Mouse (Mus musculus) megakaryocyte progenitor cell, adult 5-6 weeks (primary cell): ENCODE results near the gene Gusb. TPM values are rescaled to one million over a fixed set of nuclear protein-coding genes. Genes with fewer than 3 reads are reported as not detected.
A peak's percentile ranks its signal among the peaks of the same experiment; 100 is the strongest.

Experiments
- ATAC-seq: replicated peaks from 2 replicates; pipeline ENCODE4 v1.8.0; 2016; ENCODE audit warnings: mild to moderate bottlenecking, moderate TSS enrichment, inconsistent platforms; ENCODE audit not compliant: poor library complexity
- total RNA-seq, 2 experiments: library from RNA; stranded (forward) in 1 of 2; stranded (reverse) in 1 of 2; fragments of 157-497, 149-512 nt in 1 of 2; fragments of 200-1000 nt in 1 of 2; gene quantifications; 2 replicates each; pipeline versions ENCODE4 v1.2.3 to v1.2.4; 2015 to 2017

Gusb gene
- total RNA-seq, 2 experiments from 2014 or later: 90.6 to 137 TPM

GRCm38 (mm10) chr5:130023767-130024539 is 21.1 kb upstream of the Gusb start:
- peak; percentile 91 for ATAC-seq

- ATAC-seq: no peak
Observed at GRCm38 (mm10) chr5:130023067-130023766, 20.4 kb upstream of the Gusb start.

- no peak for ATAC-seq
Observed at GRCm38 (mm10) chr5:130022366-130022765, 19.5 kb upstream of the Gusb start.

- no peak for ATAC-seq
Observed at GRCm38 (mm10) chr5:130021361-130021966, 18.6 kb upstream of the Gusb start.

GRCm38 (mm10) chr5:130019461-130019860 is 16.6 kb upstream of the Gusb start:
- ATAC-seq: no peak

GRCm38 (mm10) chr5:130015104-130015503 is 12.3 kb upstream of the Gusb start:
- ATAC-seq: no peak

- peak; percentile 55; the same call in 1 of the 2 replicates for ATAC-seq
Observed at GRCm38 (mm10) chr5:130010961-130011360, 8.1 kb upstream of the Gusb start.

- ATAC-seq: no peak
Observed at GRCm38 (mm10) chr5:130009784-130010183, 6.9 kb upstream of the Gusb start.

- no peak for ATAC-seq
Observed at GRCm38 (mm10) chr5:130008034-130008590, 5.3 kb upstream of the Gusb start.

GRCm38 (mm10) chr5:130007344-130007743 is 4.5 kb upstream of the Gusb start:
- ATAC-seq: no peak; the same call in 1 of the 2 replicates

GRCm38 (mm10) chr5:130003229-130003628 is 380 bp upstream of the Gusb start:
- ATAC-seq: no peak

GRCm38 (mm10) chr5:130001356-130001987 is 1.4 kb downstream of the Gusb start:
- peak; percentile 30 for ATAC-seq

GRCm38 (mm10) chr5:130000735-130001134 is 2.1 kb downstream of the Gusb start:
- peak; percentile 21 for ATAC-seq

- peak; percentile 41 for ATAC-seq
Observed at GRCm38 (mm10) chr5:129999097-129999496, 3.8 kb downstream of the Gusb start.

GRCm38 (mm10) chr5:129997700-129998099 is 5.1 kb downstream of the Gusb start:
- ATAC-seq: no peak

- no peak for ATAC-seq
Observed at GRCm38 (mm10) chr5:129994989-129995388, 7.9 kb downstream of the Gusb start.

GRCm38 (mm10) chr5:129993374-129993773 is 9.5 kb downstream of the Gusb start:
- no peak for ATAC-seq

- ATAC-seq: peak; percentile 94
Observed at GRCm38 (mm10) chr5:129991898-129992297, 11.0 kb downstream of the Gusb start.

- no peak for ATAC-seq
Observed at GRCm38 (mm10) chr5:129989376-129989775, 13.5 kb downstream of the Gusb start.

GRCm38 (mm10) chr5:129980216-129980615 is 22.6 kb downstream of the Gusb start:
- peak; percentile 30; the same call in 1 of the 2 replicates for ATAC-seq

GRCm38 (mm10) chr5:129978608-129979007 is 24.2 kb downstream of the Gusb start:
- ATAC-seq: no peak
